Mouse (Mus musculus) lung, postnatal 0 days (tissue): Measurements from ENCODE around the gene Baiap2l2.

Experiments
- CTCF ChIP-seq: IDR thresholded peaks from 2 replicates; pipeline ENCODE4 v1.5.1; 2016; ENCODE audit warnings: antibody characterized with exemption, mild to moderate bottlenecking
- EP300 ChIP-seq: IDR thresholded peaks from 2 replicates; pipeline ENCODE4 v1.6.1; 2016; ENCODE audit warnings: antibody characterized with exemption, mild to moderate bottlenecking, control low read depth

DNA sequence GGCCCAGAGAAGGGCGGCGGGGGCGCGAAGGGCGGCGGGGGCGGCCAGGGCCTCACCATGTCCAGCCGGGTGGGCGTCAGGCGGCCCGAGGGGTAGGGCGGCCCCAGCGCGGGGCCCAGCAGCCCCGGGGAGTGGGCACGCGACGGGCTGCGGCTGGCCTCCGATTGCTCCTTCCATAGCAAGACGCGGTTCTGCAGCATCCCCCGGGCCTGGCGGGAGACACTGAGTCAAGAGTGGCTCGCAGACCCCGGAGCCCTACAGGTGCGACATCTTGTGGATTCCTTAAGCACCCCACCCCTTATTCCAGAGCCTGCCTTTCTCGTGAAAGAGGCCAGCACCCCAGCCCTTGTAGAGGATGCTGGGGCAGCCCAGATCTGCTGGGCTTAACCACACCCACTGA is 23.6 kb downstream of the Baiap2l2 start:
- no peak for TF ChIP-seq CTCF
- TF ChIP-seq EP300 = no peak
